Mouse (Mus musculus) ES-E14 (cell line): ENCODE measurements around the gene Cxcl13.

Source experiments
- CHD2 ChIP-seq: IDR thresholded peaks from 2 replicates; pipeline ENCODE4 v1.6.1; 2014; ENCODE audit warnings: mild to moderate bottlenecking, low read depth, low read length, inconsistent platforms
- HCFC1 ChIP-seq: IDR thresholded peaks from 2 replicates; pipeline ENCODE4 v1.6.1; 2012; ENCODE audit warnings: low read length, inconsistent platforms, borderline replicate concordance; ENCODE audit not compliant: insufficient read depth
- ZNF384 ChIP-seq: IDR thresholded peaks from 2 replicates; pipeline ENCODE4 v1.6.1; 2012; ENCODE audit warnings: low read depth, low read length, inconsistent platforms

- TF ChIP-seq CHD2 = no peak
- no peak for TF ChIP-seq HCFC1
- TF ChIP-seq ZNF384 = no peak
Observed at GRCm38 (mm10) chr5:95941562-95941961, 15.2 kb upstream of the Cxcl13 start.
